ENCODE assay signal across 9 mouse cellular contexts in genomic region chr15:7397446-7397817, GRCm38 (mm10). TPM values are rescaled to one million over a fixed set of nuclear protein-coding genes. Genes with fewer than 3 reads are reported as not detected.
DNase-seq lines count a peak whose midpoint lies in the region; ATAC-seq and TF ChIP-seq lines count a peak whose summit lies in the region.
"Had no signal": no experiment of that assay in that cellular context is flagged by ENCODE, and none has a peak within 500 bp of the region (broad histone marks: within the 10 kb centered on the region; RNA-seq: fewer than 3 reads in every experiment).

No protein-coding gene starts in this region.

- TF ChIP-seq CTCF in liver, adult 2 months (IDR thresholded peaks at IDR 0.05; ENCODE audit: low read depth, low read length): no peak
- TF ChIP-seq CTCF in small intestine, adult 2 months (IDR thresholded peaks at IDR 0.05; ENCODE audit: extremely low read depth, insufficient read length, insufficient replicate concordance, low read depth, low read length): no peak

- peak overlapping the region; percentile 99 for H3K4me2 ChIP-seq in heart, embryonic 14.5 days (ENCODE audit: low read length)
- H3K4me2 ChIP-seq in liver, embryonic 12.5 days: peak overlapping the region; percentile 66

- H3K4me3 ChIP-seq in liver, adult 2 months (ENCODE audit: insufficient read depth, low read depth, low read length): peak overlapping the region; percentile 51; the same call in 1 of the 2 replicates
- peak overlapping the region; percentile 58 to 68 for H3K4me3 ChIP-seq in heart, embryonic 14.5 days (ENCODE audit: control insufficient read depth in 1 of 2, insufficient read depth in 1 of 2, low read depth in 1 of 2, low read length in 2 of 2)
- peak overlapping the region; percentile 46 for H3K4me3 ChIP-seq in liver, embryonic 12.5 days
- peak overlapping the region; percentile 64 for H3K4me3 ChIP-seq in small intestine, adult 2 months (ENCODE audit: low read depth, low read length)

- H3K4me1 ChIP-seq in liver, adult 2 months (ENCODE audit: control insufficient read depth, insufficient read depth, low read length): no peaks in the 10 kb centered on the region
- peaks cover 5 to 9% of the 10 kb centered on the region in 2 experiments; a peak in 3 of 4 replicates for H3K4me1 ChIP-seq in heart, embryonic 14.5 days (ENCODE audit: control insufficient read depth in 2 of 2, insufficient read depth in 2 of 2, low read length in 2 of 2)
- H3K4me1 ChIP-seq in liver, embryonic 12.5 days: no peaks in the 10 kb centered on the region
- H3K4me1 ChIP-seq in small intestine, adult 2 months (ENCODE audit: control insufficient read depth, insufficient read depth, insufficient read length, low read length): peaks cover 7% of the 10 kb centered on the region; the same call in 1 of the 2 replicates

- no peaks in the 10 kb centered on the region for H3K9me3 ChIP-seq in heart, embryonic 14.5 days (ENCODE audit: control insufficient read depth, low read length)
- H3K9me3 ChIP-seq in liver, embryonic 12.5 days (replicated peaks): no peaks in the 10 kb centered on the region
- H3K9me3 ChIP-seq: G1E had no signal

- no peak for TF ChIP-seq POLR2A in liver, adult 2 months (IDR thresholded peaks at IDR 0.05; ENCODE audit: extremely low read depth, insufficient read depth, low read length)
- TF ChIP-seq POLR2A in small intestine, adult 2 months (IDR thresholded peaks at IDR 0.05; ENCODE audit: low read depth, low read length): no peak

- no peaks in the 10 kb centered on the region for H3K36me3 ChIP-seq in liver, adult 2 months (ENCODE audit: control insufficient read depth, insufficient read depth, low read length)
- no peaks in the 10 kb centered on the region for H3K36me3 ChIP-seq in heart, embryonic 14.5 days (ENCODE audit: control insufficient read depth, insufficient read depth, low read length)
- no peaks in the 10 kb centered on the region for H3K36me3 ChIP-seq in liver, embryonic 12.5 days
- no peaks in the 10 kb centered on the region for H3K36me3 ChIP-seq in small intestine, adult 2 months (ENCODE audit: control insufficient read depth, insufficient read depth, low read length)
- H3K36me3 ChIP-seq: G1E had no signal

- H3K9ac ChIP-seq in liver, adult 2 months (ENCODE audit: low read depth, low read length): no peak overlapping the region
- H3K9ac ChIP-seq in heart, embryonic 14.5 days (ENCODE audit: low read length): peak overlapping the region; percentile 74
- H3K9ac ChIP-seq in liver, embryonic 12.5 days: no peak overlapping the region

- ATAC-seq in heart, embryonic 14.5 days (ENCODE audit: insufficient number of reproducible peaks, insufficient read depth, low FRiP score, low read depth): no peak; the same call in 1 of the 2 replicates
- ATAC-seq in liver, embryonic 12.5 days: no peak
- ATAC-seq in monocyte, adult 5-6 weeks (replicated peaks; ENCODE audit: insufficient number of reproducible peaks, low FRiP score, low TSS enrichment, poor library complexity, severe bottlenecking): no peak

- 7% methylated on average over 8 of the region's 8 CpGs for WGBS in liver, adult 2 months
- 3% methylated on average over 8 of the region's 8 CpGs for WGBS in heart, embryonic 14.5 days
- 2% methylated on average over 8 of the region's 8 CpGs for WGBS in liver, embryonic 12.5 days (ENCODE audit: insufficient replicate concordance)
- WGBS in small intestine, adult 2 months: 11% methylated on average over 8 of the region's 8 CpGs

- no peak for DNase-seq in liver, adult 2 months (ENCODE audit: extremely low read depth, low read depth, low spot score)
- DNase-seq in liver: no peak
- no peak for DNase-seq in cerebellum, postnatal 4 days (ENCODE audit: low spot score in 2 of 2)
- no peak for DNase-seq in spleen, postnatal 36 days (ENCODE audit: low spot score in 2 of 2)

- no peaks in the 10 kb centered on the region for H3K79me2 ChIP-seq in liver, adult 2 months (ENCODE audit: control insufficient read depth, insufficient read depth, low read length)

- no peak overlapping the region for H3K27ac ChIP-seq in liver, adult 2 months (replicated peaks; ENCODE audit: insufficient read depth, low read depth, low read length)
- 0 out of 4 replicates have a peak overlapping the region, but pooled peaks of 1 of the 2 experiments have one; percentile 42 for H3K27ac ChIP-seq in heart, embryonic 14.5 days (replicated peaks in 1 of 2; ENCODE audit: control insufficient read depth in 1 of 2, insufficient read depth in 1 of 2, low read depth in 2 of 2, low read length in 2 of 2)
- H3K27ac ChIP-seq in liver, embryonic 12.5 days: no peak overlapping the region
- no peak overlapping the region for H3K27ac ChIP-seq in small intestine, adult 2 months (ENCODE audit: insufficient read depth, low read depth, low read length)

- H3K27me3 ChIP-seq in liver, adult 2 months (ENCODE audit: control insufficient read depth, insufficient read depth, low read length): peaks cover 6% of the 10 kb centered on the region; the same call in 1 of the 2 replicates
- H3K27me3 ChIP-seq in heart, embryonic 14.5 days (ENCODE audit: control insufficient read depth, insufficient read depth, low read length): no peaks in the 10 kb centered on the region; the same call in 1 of the 2 replicates
- H3K27me3 ChIP-seq in liver, embryonic 12.5 days (replicated peaks): peaks cover 45% of the 10 kb centered on the region
- H3K27me3 ChIP-seq in small intestine, adult 2 months (ENCODE audit: control insufficient read depth, insufficient read depth, low read length): peaks cover 16% of the 10 kb centered on the region

RNA-seq across cellular contexts. Expression of gene Egflam, which starts 0.8 kb away (rescaled TPM):
- total RNA-seq in liver, adult 2 months (2014; rRNA removed): 0.20 and 0.28 TPM in 2 replicates
- polyA plus RNA-seq in liver, adult 2 months (2012; rRNA removed): 0.11 and 0.23 TPM in 2 replicates
- polyA plus RNA-seq in heart, embryonic 14.5 days (2014; fragmentation: Nextera tagmentation; extraction: Ambion mirVana): 9.7 and 11.8 TPM in 2 replicates
- polyA plus RNA-seq in liver, embryonic 12.5 days (2016; fragmentation: Nextera tagmentation; extraction: Ambion mirVana): 1.4 and 1.7 TPM in 2 replicates
- 0.77 and 1.3 TPM in 2 replicates for polyA plus RNA-seq in small intestine, adult 2 months (2012; rRNA removed)
- total RNA-seq in monocyte, adult 5-6 weeks (2017): 0.32 TPM in 1 of 3 replicates, not detected in the others
- polyA plus RNA-seq: G1E had no signal
